Mouse (Mus musculus): Measurements from ENCODE around the gene Tmem179b.
"Not testable (repeated sequence)": the region's sequence is repeated elsewhere in the genome, so short reads cannot be mapped to it uniquely, and the experiment has no call there.

Gene Tmem179b

DNA sequence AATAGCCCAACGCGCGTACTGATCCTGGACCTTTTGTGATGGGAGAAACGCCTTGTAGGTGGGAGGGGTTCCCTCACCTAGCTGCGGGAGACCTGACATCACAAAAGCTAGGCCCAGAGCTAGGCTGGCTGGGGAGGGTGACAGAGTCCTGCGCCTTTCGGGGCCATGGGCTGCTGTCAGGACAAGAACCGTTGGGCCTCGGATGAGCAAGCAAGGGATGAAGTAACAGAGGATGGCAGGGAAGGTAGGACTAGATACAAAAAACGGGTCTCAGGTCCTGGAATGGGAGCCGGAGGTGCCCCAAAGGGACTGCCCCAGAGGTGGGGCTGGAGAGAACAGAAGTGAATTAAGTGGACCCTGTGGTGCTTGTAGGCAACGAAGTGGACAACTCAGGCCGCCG is 33.7 kb downstream of the Tmem179b start, which contains the start of gene 1700092M07Rik:
Gene 1700092M07Rik (plus strand): TSS at position 116 of the 400 bp plus-strand sequence.
- in situ Hi-C loops (cut with MboI; ENCODE audit: low pct_unique_long_range_greater_than_20kb in 1 of 2, low sequenced_read_pairs in 2 of 2, unreplicated experiment in 1 of 2), result no loop called here

DNA sequence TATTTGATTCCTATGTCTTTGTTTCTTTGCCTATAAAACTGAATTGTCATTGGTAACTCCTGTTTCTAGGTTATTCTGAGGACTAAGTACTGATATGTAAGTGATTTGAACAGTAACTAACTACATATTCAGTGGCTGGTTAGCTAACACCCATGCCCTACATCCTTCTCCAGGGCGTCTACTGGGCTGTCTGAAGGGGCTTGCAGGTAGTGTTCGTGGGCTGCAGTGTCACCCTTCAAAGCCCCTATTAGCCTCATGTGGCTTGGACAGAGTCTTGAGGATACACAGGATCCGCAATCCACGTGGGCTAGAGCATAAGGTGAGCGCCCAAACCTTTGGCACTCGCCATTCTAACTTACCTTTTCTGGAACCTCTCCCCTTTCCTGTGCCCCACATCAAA is 34.6 kb downstream of the Tmem179b start:
- in situ Hi-C loops (cut with MboI; ENCODE audit: low pct_unique_long_range_greater_than_20kb in 1 of 2, low sequenced_read_pairs in 2 of 2, unreplicated experiment in 1 of 2), result no loop called here

DNA sequence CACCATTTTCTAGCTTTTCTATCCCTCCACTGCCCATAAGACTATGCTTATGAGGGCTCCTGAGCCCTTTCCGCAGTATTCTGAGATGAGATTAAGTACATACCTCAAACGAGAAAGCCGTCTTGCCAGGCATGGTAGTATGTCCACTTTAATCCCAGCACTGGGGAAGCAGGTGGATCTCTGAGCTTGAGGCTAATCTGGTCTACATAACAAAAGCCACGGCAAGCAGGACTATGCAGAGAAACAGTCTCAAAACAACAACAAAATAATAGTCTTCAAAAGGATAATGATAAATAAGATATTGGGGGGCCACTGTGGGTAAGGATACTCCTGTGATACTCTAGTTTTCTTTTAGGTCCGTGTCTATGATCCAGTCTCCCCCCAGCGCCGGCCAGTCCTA is 35.4 kb downstream of the Tmem179b start:
- in situ Hi-C loops (cut with MboI; ENCODE audit: low pct_unique_long_range_greater_than_20kb in 1 of 2, low sequenced_read_pairs in 2 of 2, unreplicated experiment in 1 of 2), result no loop called here

DNA sequence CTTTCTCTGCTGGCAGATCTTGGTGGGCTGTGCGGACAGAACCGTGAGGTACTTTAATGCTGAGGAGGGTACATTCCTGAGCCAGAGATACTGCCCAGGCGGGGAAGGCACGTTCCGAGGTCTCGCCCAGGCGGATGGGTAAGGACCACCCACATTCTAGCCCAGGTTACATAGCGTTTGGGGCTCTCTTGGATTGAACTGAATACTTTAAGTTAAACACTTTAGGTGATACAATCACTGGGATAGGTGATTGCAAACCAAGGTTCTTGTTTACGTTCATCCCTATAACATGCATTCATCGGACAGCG is 38.2 kb downstream of the Tmem179b start:
- in situ Hi-C loops (cut with MboI; ENCODE audit: low pct_unique_long_range_greater_than_20kb in 1 of 2, low sequenced_read_pairs in 2 of 2, unreplicated experiment in 1 of 2), result no loop called here

DNA sequence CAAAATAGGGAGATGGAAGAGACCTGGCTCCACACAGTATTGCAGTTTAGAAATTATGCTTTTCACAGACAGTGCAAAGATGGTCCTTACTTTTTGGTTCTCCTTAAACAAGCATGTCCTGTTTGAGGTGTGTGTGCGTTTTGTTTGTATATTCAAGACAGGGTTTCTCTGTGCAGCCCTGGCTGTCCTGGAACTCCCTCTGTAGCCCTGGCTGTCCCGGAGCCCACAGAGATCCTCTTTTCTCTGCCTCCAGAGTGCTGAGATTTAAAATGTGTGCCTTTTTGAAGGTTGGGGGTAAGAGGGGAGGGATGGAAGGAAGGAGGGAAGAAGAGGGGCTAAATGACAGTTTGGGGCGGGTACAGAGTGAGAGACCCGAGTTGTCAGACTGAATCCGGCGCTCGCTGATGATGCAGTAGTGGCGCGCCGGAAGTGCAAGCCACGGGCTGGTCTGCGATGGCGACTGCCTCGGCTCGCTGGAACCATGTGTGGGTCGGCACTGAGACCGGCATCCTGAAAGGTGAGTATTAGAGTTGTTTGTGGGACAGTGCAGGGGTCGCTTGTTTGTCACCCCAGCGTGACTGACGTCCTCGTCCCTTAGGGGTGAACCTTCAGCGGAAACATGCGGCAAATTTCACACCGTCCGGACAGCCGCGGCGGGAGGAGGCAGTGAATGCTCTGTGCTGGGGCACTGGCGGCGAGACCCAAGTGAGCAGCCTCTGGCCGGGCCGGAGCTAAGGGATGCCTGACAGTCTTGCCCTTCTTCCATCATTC is 38.7 kb downstream of the Tmem179b start, which contains the start of gene Wdr74:
Gene Wdr74 (plus strand): TSS at position 439 of the 771 bp plus-strand sequence.
- in situ Hi-C loops (cut with MboI; ENCODE audit: low pct_unique_long_range_greater_than_20kb in 1 of 2, low sequenced_read_pairs in 2 of 2, unreplicated experiment in 1 of 2), result no loop called here

DNA sequence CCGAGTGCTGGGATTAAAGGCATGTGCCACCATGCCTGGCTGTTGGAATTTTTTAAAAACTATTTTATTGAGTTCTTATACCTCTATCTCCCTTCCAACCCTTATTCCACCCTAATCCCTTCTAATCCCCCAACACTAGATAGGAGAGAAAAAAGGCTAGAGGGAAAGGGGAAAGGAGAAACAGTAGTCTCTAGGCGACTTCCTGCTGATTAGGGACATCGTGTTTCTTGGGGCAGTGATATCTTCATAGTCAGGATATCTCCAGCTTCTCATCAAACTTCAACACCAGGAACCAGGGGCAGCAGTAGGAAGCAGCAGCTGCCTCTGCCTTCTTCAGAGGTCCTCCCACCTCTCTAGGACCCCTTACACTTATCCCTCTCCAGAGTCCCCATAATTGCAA is 39.9 kb downstream of the Tmem179b start:
- in situ Hi-C loops (cut with MboI; ENCODE audit: low pct_unique_long_range_greater_than_20kb in 1 of 2, low sequenced_read_pairs in 2 of 2, unreplicated experiment in 1 of 2), result no loop called here

DNA sequence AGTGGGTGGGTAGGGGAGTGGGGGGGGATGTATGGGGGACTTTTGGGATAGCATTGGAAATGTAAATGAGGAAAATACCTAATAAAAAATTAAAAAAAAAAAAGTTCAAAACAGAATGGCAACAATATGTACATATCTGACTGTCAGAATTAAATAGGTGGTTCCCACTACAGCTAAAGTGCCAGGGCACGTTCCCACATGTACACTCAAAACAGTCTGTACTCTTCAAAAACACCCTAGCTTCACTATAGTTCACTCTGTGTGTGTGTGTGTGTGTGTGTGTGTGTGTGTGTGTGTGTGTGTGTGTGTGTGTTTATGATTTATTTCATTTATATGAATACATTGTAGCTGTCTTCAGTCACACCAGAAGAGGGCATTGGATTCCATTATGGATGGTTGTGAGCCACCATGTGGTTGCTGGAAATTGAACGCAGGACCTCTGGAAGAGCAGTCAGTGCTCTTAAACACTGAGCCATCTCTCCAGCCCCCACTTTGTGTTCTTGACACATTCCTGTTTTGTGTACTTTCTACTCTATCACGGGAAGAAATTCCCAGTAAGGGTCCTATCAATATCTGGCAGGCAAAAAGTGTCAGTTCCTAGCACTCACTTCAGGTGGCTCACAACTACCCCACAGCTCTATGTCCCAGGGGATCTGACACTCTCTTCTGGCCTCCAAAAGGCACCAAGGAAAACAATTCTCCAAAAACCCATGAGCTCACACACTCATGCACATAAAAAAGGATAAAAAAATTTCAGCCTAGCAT is 45.8 kb downstream of the Tmem179b start:
- in situ Hi-C loops (cut with MboI; ENCODE audit: low pct_unique_long_range_greater_than_20kb in 1 of 2, low sequenced_read_pairs in 2 of 2, unreplicated experiment in 1 of 2), result not testable (repeated sequence)

DNA sequence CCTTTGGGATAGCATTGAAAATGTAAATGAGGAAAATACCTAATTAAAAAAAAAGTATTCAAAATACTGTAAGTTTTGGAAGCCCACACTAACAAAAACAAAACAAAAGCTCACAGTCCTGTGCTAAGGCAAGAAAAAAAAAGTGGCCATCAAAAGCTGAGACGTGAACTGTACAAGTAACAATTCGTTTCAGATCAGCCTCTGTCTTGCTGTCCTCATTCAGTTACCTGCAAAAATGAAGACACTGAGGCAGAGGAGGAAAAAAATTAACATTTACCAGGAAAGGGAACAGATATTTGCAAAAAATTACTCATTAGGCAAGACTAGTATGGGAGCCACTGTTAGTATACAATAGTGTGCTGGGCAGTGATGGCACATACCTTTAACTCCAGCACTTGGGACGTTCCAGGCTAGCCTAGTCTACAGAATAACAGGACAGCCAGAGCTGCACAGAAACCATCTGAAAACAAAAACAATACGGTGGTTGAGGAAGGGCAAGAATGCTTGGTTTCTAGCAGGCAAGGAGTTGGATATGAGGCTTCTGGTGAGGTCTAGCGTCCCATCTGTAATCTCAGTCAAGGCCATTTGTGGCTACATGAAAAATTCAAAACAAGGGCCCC is 46.7 kb downstream of the Tmem179b start:
- in situ Hi-C loops (cut with MboI; ENCODE audit: low pct_unique_long_range_greater_than_20kb in 1 of 2, low sequenced_read_pairs in 2 of 2, unreplicated experiment in 1 of 2), result no loop called here

DNA sequence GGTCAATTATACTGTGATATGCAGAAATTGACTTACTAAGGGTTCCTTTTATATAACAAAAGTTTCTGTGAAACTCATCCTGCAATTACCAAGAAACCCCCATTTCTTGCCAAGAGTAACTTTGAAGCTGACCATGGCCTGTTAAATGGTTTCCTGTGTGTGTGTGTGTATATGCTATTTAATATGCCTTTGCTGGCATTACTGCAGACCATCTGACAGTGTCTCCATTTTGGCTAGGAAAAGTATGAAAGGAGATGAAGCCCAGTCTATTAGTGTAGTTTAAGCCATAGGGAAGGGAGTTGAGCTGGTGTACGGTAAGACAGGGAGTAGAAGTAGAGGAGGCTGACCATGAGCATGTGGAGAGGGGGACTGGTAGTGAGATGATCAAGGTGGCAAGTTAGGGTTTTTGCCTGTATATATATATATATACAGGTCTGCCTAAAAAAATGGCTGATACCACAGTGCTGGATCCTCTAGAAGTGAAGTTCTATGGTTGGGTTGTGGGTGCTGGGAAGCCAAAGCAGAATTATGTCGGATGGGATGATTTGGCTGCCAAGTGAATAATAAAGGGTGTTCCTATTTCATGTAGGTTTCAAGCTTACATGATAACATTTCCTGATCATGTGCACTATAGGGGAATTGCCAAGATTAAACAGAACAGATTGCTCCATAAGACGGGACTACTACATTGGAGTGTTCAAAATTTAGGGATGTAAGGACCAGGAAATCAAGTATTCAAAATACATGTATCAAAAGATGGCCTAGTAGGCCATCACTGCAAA is 47.5 kb downstream of the Tmem179b start:
- in situ Hi-C loops (cut with MboI; ENCODE audit: low pct_unique_long_range_greater_than_20kb in 1 of 2, low sequenced_read_pairs in 2 of 2, unreplicated experiment in 1 of 2), result no loop called here

DNA sequence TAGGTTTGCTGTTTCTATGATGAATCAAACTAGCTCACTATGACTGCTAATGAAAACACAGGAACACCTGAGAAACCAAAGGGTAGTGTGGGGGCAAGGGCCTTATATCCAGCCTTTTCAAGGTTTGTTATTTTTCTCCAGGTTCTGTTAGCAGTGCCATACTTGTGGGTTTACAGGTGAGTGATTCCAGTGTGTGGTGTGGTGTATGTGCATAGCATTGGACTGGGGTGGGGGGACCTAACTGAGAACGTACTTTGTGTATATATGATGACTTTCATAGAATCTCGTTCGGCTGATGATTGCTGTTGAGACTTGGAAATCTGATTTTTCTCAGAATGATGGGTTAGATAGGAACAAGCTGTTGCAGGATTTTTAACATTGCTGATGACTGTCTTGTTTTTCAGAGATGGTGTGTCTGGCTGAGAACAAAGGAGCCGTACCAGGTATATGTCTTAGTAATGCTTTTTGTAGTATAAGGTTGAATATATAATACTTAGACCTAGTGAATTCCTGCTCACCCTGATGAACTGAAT is 49.1 kb downstream of the Tmem179b start:
- in situ Hi-C loops (cut with MboI; ENCODE audit: low pct_unique_long_range_greater_than_20kb in 1 of 2, low sequenced_read_pairs in 2 of 2, unreplicated experiment in 1 of 2), result no loop called here

DNA sequence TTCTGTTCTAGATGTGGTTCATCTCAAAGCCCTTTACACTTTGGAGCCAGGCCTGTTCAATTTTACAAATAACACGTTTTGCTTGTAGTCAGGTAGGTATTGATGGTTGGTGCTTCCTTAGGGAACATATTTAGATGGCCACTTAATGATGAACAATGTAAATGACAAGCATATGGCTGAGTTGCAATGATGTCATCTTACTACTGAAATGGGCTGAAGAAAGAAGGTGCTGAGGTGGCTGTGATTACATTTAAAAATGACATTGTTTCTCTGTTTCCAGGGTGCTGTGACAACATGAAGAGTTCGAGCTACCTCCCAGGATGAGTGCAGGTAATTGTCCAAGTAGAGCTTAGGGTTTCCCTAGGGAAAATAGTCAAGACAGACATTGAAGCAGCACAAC is 49.9 kb downstream of the Tmem179b start:
- in situ Hi-C loops (cut with MboI; ENCODE audit: low pct_unique_long_range_greater_than_20kb in 1 of 2, low sequenced_read_pairs in 2 of 2, unreplicated experiment in 1 of 2), result loop anchor here in 1 of 2 experiments (25.0 kb wide), 1 partner anchor 1462 kb away; the partner anchor contains the start of gene Rcor2

DNA sequence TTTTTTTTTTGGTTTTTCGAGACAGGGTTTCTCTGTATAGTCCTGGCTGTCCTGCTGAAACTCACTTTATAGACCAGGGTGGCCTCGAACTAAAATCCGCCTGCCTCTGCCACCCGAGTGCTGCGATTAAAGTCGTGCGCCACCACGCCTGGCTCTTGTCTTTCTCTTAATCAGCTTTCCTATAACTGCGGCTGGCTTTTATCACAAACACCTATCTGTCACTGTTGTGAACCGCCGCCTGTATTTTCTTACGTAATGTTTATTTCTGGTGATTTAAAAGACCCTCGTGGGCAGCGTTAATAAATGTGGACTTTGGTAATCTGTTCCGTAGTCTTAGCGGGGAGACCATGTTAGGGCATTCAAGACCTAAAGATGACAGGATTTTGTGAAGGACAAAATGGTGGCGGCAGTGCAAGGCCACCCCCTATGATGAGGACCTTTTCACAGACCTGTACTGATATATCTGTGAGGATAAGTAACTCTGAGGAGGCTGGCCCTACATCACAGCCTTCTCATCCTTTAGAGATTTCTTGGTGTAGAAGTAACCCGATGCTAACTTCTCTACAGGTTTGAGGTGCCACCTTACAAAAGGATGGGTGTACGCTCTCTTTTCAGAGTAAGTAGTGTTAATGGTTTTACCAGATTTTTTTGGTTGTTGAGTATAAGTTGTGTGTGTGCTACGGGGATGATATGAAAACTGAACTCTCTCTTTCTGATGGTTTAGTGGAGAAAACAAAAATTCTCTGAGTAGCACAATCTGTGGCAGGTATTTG is 50.5 kb downstream of the Tmem179b start:
- in situ Hi-C loops (cut with MboI; ENCODE audit: low pct_unique_long_range_greater_than_20kb in 1 of 2, low sequenced_read_pairs in 2 of 2, unreplicated experiment in 1 of 2), result loop anchor here in 1 of 2 experiments (25.0 kb wide), 1 partner anchor 1461 kb away; the partner anchor contains the start of gene Rcor2

DNA sequence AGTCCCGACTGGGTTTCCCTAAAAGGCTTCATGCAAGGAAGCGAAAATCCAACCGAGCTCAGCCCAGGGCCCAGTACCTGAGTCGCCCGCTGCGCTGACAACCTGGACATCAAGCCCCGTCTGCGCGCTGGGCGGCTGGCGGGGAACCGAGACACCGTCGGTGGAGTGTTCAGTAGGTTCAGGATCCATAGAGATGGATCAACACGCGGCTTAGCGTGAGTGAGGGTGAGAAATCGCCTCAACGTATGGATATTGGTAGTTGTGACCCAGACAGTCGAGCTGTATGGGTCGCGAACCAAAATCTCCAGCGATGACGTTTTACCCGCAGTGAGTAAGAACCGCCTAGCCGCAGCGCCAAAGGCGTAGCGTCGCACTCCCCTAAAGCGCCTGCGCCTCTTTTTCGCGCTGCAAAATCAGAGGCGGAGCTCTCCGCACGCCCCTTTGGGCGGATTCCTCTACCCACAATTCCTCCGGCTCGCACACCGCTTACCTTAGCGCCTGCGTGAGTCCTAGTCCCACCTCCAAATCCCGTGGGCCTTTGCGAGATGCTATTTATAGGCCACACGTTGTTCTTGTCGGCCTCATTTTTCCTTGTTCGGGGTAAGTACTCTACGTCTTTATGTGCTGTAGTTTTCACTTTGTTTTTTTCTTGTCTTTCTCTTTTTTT is 51.2 kb downstream of the Tmem179b start, which contains the start of gene Slc3a2:
Gene Slc3a2 (minus strand): TSS at position 463 of the 667 bp plus-strand sequence.
- in situ Hi-C loops (cut with MboI; ENCODE audit: low pct_unique_long_range_greater_than_20kb in 1 of 2, low sequenced_read_pairs in 2 of 2, unreplicated experiment in 1 of 2), result loop anchor here in 1 of 2 experiments (25.0 kb wide), 1 partner anchor 1461 kb away; the partner anchor contains the start of gene Rcor2

DNA sequence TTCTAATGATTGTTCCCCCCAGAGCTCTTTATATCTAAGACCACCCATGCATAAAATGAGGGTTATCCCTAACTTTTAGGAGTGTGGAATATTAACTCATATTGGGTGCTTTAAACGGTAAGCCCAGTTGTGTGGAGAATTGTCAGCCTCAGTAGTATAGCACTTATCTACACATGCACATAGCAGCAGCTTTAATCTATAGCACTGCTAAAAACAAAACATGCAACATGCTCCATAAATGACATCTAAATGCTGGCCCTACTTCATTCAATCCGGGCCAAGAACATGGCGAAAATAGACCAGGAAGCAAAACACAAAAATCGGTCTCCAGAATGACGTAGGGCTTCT is 51.7 kb downstream of the Tmem179b start:
- in situ Hi-C loops (cut with MboI; ENCODE audit: low pct_unique_long_range_greater_than_20kb in 1 of 2, low sequenced_read_pairs in 2 of 2, unreplicated experiment in 1 of 2), result loop anchor here in 1 of 2 experiments (25.0 kb wide), 1 partner anchor 1460 kb away; the partner anchor contains the start of gene Rcor2

All from mouse embryonic stem cell (cell line).